Mouse (Mus musculus) adrenal gland, adult (tissue): Measurements from ENCODE around the gene Ppp5c.
"Not testable (repeated sequence)": the region's sequence is repeated elsewhere in the genome, so short reads cannot be mapped to it uniquely, and the experiment has no call there.

Source experiments
- DNase-seq, 2 experiments: peaks; one replicate each; pipeline ENCODE4 v3.0.0; 2022 to 2023; ENCODE audit warnings: low spot score in 1 of 2; ENCODE audit not compliant: inconsistent age in 2 of 2

Ppp5c gene

GRCm38 (mm10) chr7:17027588-17028343 lies at the start of gene Ppp5c:
Gene Ppp5c, minus strand, starts transcription at chr7:17027924.
- DNase-seq, result peak; percentile 94 to 97

DNA sequence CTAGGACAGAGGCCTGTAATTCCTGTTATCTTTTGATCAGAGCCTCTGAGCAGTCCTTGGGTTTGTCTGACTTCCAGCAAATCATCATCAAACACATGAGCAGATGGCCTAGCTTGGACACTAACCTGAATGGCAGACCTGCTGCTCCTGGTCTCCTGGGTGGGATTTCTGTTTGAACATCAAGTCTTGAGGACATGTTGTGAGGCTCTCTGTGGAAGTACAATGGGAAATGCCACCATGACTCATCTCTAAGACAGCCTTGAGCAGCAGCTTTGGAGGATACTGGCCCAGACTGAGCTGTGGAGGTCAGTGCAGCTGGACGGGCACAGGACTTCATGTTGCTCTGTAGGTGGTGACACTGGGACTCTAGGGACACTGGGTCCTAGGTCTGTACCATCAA lies 48.8 kb upstream of the Ppp5c start:
- DNase-seq, result peak; percentile 27 to 67

- peak; percentile 57 to 88 for DNase-seq
Observed at GRCm38 (mm10) chr7:17073904-17074615, 46.3 kb upstream of the Ppp5c start, which contains the start of gene Psg16. Gene Psg16, plus strand, starts transcription at chr7:17074040.

DNA sequence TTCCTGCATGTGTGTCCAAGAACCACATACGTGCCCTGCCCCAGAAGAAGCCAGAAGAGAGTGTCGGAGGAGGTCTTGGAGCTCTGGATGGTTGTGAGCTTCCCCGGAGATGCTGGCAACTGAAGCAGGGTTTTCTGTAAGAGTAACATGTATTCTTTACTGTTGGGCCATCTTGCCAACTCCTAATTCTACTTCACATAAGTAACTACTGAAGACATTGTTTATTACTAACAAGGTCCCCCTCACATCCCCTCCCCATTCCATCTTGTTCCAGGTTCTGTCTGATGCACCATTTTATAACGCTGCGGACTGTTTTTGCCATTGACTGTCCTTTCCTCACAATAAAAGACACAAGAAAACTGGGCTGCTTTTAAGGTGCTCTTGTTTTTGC lies 45.8 kb upstream of the Ppp5c start:
- no peak for DNase-seq

GRCm38 (mm10) chr7:17067651-17068050 lies 39.9 kb upstream of the Ppp5c start:
- not testable (repeated sequence) for DNase-seq

- DNase-seq, result no peak
Observed at GRCm38 (mm10) chr7:17067000-17067399, 39.3 kb upstream of the Ppp5c start.

DNA sequence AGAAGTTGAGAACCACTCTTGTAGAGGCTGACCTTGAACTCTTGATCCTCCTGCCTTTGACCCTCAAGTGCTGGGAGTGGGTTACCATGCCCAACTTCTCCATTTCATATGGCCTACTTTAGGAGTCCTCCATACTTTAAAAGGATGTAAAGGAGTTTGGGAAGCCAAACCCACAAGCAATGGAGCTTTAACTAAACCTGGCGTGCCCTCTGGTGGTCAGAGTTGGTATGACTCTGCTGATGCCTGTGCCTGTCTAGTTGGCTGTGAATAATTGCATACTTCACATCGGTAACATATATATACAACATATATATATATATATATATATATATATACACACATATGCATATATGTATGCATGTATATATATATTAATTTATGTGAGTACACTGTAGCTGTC lies 38.7 kb upstream of the Ppp5c start:
- DNase-seq, result peak; percentile 76 to 94

GRCm38 (mm10) chr7:17065620-17066019 lies 37.9 kb upstream of the Ppp5c start:
- no peak for DNase-seq

- peak in 1 of 2 experiments; percentile 47 for DNase-seq
Observed at GRCm38 (mm10) chr7:17062845-17063244, 35.1 kb upstream of the Ppp5c start.

GRCm38 (mm10) chr7:17062389-17062788 lies 34.7 kb upstream of the Ppp5c start, which contains the start of gene Hif3a:
Gene Hif3a, minus strand, starts transcription at chr7:17062427.
- DNase-seq, result peak; percentile 45 to 65

DNA sequence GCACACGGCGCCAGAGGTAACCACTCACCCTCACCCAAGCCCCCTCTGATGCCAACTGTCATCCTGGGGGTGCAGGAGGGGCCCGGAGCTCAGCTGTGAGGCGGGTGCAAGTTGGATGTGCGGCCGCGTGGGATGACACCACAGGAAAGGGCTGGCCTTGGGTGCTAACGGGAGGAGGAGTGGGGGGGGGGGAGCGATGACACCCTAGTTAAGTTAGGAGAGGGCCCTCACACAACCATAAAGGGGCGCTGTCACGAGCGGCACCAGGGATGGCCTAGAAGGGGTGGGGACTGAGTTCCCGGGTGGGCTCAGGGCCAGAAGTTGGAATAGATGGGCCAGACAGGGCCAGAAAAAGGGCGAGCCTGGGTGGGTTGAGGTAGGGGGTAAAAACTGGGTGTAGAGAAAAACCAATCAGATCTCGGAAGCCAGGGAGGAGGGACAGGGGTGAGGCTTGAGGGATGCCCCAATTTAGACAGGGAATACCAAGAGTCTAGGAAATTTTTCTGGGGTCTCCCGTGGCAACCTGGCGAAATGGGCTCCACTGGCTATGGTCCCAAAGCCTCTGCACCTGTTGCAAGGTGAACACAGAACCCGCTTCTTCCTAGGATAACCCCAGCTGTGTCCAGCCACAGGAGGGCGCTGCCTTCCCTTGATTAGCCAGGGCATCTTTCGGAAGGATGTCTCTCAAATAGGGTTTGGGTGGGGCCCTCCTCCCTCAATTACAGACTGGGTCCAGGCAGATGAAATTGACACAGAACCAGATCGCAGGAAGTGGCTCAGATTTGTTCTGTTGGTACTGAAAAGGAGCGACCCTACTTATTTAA lies 33.3 kb upstream of the Ppp5c start:
- peak; percentile 54 to 75 for DNase-seq

GRCm38 (mm10) chr7:17060031-17060781 lies 32.5 kb upstream of the Ppp5c start:
- DNase-seq, result peak; percentile 96 to 98

- DNase-seq, result peak in 1 of 2 experiments; percentile 43
Observed at GRCm38 (mm10) chr7:17059463-17059844, 31.7 kb upstream of the Ppp5c start.

GRCm38 (mm10) chr7:17058816-17059462 lies 31.2 kb upstream of the Ppp5c start:
- peak; percentile 33 to 50 for DNase-seq

GRCm38 (mm10) chr7:17058071-17058689 lies 30.5 kb upstream of the Ppp5c start:
- DNase-seq, result peak; percentile 80 to 81

DNA sequence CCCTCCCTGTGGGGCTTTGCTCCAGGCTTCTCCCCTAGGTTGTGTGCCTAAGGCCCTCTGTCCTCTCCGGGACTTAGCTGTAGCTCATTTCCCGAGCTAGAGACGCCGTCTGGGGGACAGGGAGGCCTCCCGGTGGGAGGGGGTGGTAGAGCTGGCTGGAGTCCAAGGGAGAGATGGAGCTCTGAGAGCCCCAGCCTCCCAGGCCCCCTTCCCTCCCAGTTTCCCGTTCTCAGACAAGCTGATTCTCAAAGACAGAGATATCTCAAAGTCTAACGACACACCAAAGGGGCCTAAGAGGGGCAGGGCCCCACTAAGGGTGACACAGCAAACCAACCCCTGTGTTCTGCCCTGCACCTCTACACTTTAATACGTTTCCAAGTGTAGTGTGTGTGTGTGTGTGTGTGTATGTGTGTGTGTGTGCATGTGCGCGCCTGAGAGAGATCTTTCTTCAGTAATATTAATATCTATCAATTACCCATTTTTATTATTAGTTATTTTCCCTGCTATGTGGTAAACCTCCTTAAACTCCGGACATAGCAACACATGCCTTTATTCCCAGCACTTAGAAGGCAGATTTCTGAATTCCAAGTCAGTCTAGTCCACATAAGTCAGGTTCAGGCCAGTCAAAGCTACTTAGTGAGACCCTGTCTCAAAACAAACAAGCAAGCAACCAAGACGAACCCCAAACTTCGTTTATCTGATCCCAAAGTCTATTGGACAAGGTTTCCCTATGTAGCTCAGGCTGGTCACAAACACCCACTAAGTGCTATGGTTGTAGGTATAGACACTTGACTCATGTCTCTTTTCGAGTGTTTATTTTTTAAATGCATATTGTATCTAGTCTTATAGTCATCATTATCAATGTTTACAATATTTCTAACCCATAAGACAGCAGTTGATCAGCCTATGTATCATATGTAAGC lies 29.1 kb upstream of the Ppp5c start:
- no peak for DNase-seq

GRCm38 (mm10) chr7:17056081-17056581 lies 28.4 kb upstream of the Ppp5c start:
- DNase-seq, result peak; percentile 87 to 89

DNA sequence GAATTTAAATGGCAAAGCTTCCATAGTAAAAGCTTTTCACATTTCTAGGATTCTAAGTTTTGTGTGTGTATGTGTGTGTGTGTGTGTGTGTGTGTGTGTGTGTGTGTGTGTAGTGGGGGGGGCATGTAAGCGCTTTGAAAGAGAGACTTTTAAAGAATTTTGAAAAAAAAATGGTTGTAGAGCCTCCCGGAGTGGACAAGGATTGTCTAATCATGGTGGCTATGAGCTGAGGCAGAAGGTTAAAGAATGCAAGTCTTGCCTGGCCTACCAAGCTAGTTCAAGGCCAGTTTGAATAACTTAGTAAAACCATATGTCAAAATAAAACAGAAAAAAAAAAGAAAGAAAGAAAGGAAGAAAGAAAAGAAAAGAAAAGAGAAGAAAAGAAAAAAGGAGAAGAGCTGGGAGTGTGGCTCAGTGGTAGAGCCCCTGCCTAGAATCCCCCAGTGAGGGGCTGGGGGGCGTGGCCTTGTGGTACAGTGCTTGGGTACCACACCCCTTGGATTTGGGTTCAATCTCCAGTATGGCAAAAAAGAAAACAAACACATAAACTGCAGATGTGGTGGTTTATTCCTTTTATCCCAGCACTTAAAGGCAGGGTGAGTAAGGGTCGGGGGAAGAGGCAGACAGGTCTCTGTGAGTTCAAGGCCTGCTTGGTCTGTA lies 27.7 kb upstream of the Ppp5c start:
- no peak for DNase-seq
